Mouse (Mus musculus) heart, postnatal 0 days (tissue): ENCODE measurements at regions not wholly inside any gene's neighbourhood (a gene's known extent, or its start where the extent isn't known, plus 50 kb on each side); places are given as distances from the start of the nearest gene placed in this dataset.
"Not testable (repeated sequence)": the region's sequence is repeated elsewhere in the genome, so short reads cannot be mapped to it uniquely, and the experiment has no call there.

Experiments
- CTCF ChIP-seq: IDR thresholded peaks from 2 replicates; pipeline ENCODE4 v1.5.1; 2016; ENCODE audit warnings: antibody characterized with exemption, control low read depth, low read depth
- EP300 ChIP-seq: IDR thresholded peaks from 2 replicates; pipeline ENCODE4 v1.6.1; 2016; ENCODE audit warnings: antibody characterized with exemption, low read depth

GRCm38 (mm10) chr1:189507301-189507700 is 105.2 kb upstream of the Kcnk2 start:
- not testable (repeated sequence) for TF ChIP-seq CTCF, EP300
